Mouse (Mus musculus) cerebellum, adult 2 months (tissue): ENCODE data around the gene Spred3. TPM values are rescaled to one million over a fixed set of nuclear protein-coding genes. Genes with fewer than 3 reads are reported as not detected.
"Not testable (repeated sequence)": the region's sequence is repeated elsewhere in the genome, so short reads cannot be mapped to it uniquely, and the experiment has no call there.

Experiments used
- DNase-seq, 2 experiments: peaks; one replicate each; pipeline ENCODE4 v3.0.0; 2021
- H3K27ac ChIP-seq: fragments of 200-500 bp; 2 replicates; pipeline ENCODE4 v1.5.1; 2012; ENCODE audit warnings: low read length, control low read depth, inconsistent platforms; ENCODE audit not compliant: insufficient read depth
- H3K27me3 ChIP-seq: fragments of 200-500 bp; 2 replicates; pipeline ENCODE4 v1.6.1; 2012; ENCODE audit warnings: inconsistent platforms, mild to moderate bottlenecking, low read length, moderate library complexity; ENCODE audit not compliant: control insufficient read depth, insufficient read depth
- H3K4me1 ChIP-seq: fragments of 200-500 bp; 2 replicates; pipeline ENCODE4 v1.6.1; 2011; ENCODE audit warnings: low read length; ENCODE audit not compliant: control insufficient read depth, insufficient read depth
- H3K4me3 ChIP-seq: fragments of 200-500 bp; replicated peaks from 2 replicates; pipeline ENCODE3; 2011; ENCODE audit warnings: mild to moderate bottlenecking, low read depth, low read length, control low read depth; ENCODE audit not compliant: insufficient read depth
- CTCF ChIP-seq: fragments of 200-500 bp; IDR thresholded peaks from 2 replicates; pipeline ENCODE4 v1.5.1; 2011; ENCODE audit warnings: low read depth, mild to moderate bottlenecking, control low read depth, low read length, moderate library complexity, borderline replicate concordance; ENCODE audit not compliant: insufficient read depth
- POLR2A ChIP-seq: fragments of 200-500 bp; IDR thresholded peaks from 2 replicates; pipeline ENCODE4 v1.6.1; 2011; ENCODE audit warnings: low read length, control low read depth, borderline replicate concordance; ENCODE audit not compliant: insufficient read depth
- WGBS: fragments of 180-500 bp; shearing (Covaris S2); methylation state at CpG from one replicate; pipeline ENCODE4 v1.1.7; 2018; 5-methylcytosine and 5-hydroxymethylcytosine counted together
- polyA plus RNA-seq: library from polyadenylated mRNA; depleted of rRNA; stranded (reverse); fragments of >200 nt; gene quantifications from 2 replicates; pipeline ENCODE4 v1.2.3, GENCODE M21; 2012; rRNA removed

Spred3 gene
- 22.5 and 25.4 TPM in 2 replicates for polyA plus RNA-seq

GRCm38 (mm10) chr7:29170066-29170754 lies at the start of gene Spred3, which contains the start of gene Ggn:
Gene Spred3, minus strand, starts transcription at chr7:29170411.
Gene Ggn, plus strand, starts transcription at chr7:29170210.
- TF ChIP-seq CTCF: no peak
- peak; percentile 62 to 68 for DNase-seq
- Histone ChIP-seq H3K27ac (no peak within 1 kb of the TSS), H3K4me1 (peaks cover 11% of the 10 kb centered on the region; the same call in 1 of the 2 replicates), H3K4me3 (peak within 1 kb of the TSS; percentile 90), H3K27me3 (no peaks in the 10 kb centered on the region)
- WGBS: 2% methylated on average over 30 of the region's 30 CpGs

GRCm38 (mm10) chr7:29214846-29215245 lies 44.6 kb upstream of the Spred3 start:
- H3K4me3 ChIP-seq: no peak overlapping the region
- WGBS: 55% methylated on average over 15 of the region's 15 CpGs
- no peak for TF ChIP-seq CTCF
- no peak for TF ChIP-seq POLR2A
- no peaks in the 10 kb centered on the region for H3K4me1 ChIP-seq
- H3K27me3 ChIP-seq: no peaks in the 10 kb centered on the region
- no peak overlapping the region for H3K27ac ChIP-seq
- no peak for DNase-seq

- no peak for DNase-seq
- H3K27me3 ChIP-seq: no peaks in the 10 kb centered on the region
- H3K27ac ChIP-seq: no peak overlapping the region
- H3K4me1 ChIP-seq: no peaks in the 10 kb centered on the region
- 77% methylated on average over 2 of the region's 2 CpGs for WGBS
- no peak for TF ChIP-seq CTCF
- no peak for TF ChIP-seq POLR2A
- no peak overlapping the region for H3K4me3 ChIP-seq
Observed at GRCm38 (mm10) chr7:29214236-29214635, 44.0 kb upstream of the Spred3 start.

- 3% methylated on average over 20 of the region's 20 CpGs for WGBS
- Histone ChIP-seq H3K27ac (no peak within 1 kb of the TSS), H3K4me1 (no peaks in the 10 kb centered on the region)
Observed at GRCm38 (mm10) chr7:29213675-29214082, 43.5 kb upstream of the Spred3 start, which contains the start of gene Catsperg1. Gene Catsperg1, minus strand, starts transcription at chr7:29214035.

GRCm38 (mm10) chr7:29212775-29213560 lies 42.8 kb upstream of the Spred3 start:
- not testable (repeated sequence) for H3K4me3 ChIP-seq, H3K27ac ChIP-seq, H3K4me1 ChIP-seq, DNase-seq, H3K27me3 ChIP-seq
- WGBS: 27% methylated on average over 40 of the region's 40 CpGs

More at GRCm38 (mm10) chr7:29213675-29214082, 43.5 kb upstream of the Spred3 start, which contains the start of gene Catsperg1:
- DNase-seq: peak; percentile 52 to 57
- TF ChIP-seq POLR2A (no peak), CTCF (no peak)
- Histone ChIP-seq H3K27me3 (no peaks in the 10 kb centered on the region), H3K4me3 (peak within 1 kb of the TSS; percentile 51)

- 31% methylated on average over 26 of the region's 26 CpGs for WGBS
- TF ChIP-seq POLR2A (no peak), CTCF (no peak)
- Histone ChIP-seq H3K27ac (no peak overlapping the region), H3K4me1 (no peaks in the 10 kb centered on the region), H3K4me3 (no peak overlapping the region), H3K27me3 (no peaks in the 10 kb centered on the region)
- no peak for DNase-seq
Observed at GRCm38 (mm10) chr7:29212199-29212765, 42.1 kb upstream of the Spred3 start.

- Histone ChIP-seq H3K27ac (no peak overlapping the region), H3K4me3 (peak overlapping the region; percentile 46), H3K4me1 (no peaks in the 10 kb centered on the region), H3K27me3 (no peaks in the 10 kb centered on the region)
- TF ChIP-seq CTCF (no peak), POLR2A (no peak)
- peak; percentile 41 to 42 for DNase-seq
- WGBS: 5% methylated on average over 34 of the region's 34 CpGs
Observed at GRCm38 (mm10) chr7:29211415-29212198, 41.4 kb upstream of the Spred3 start.

- DNase-seq, H3K27ac ChIP-seq, H3K27me3 ChIP-seq, H3K4me1 ChIP-seq: not testable (repeated sequence)
- 22% methylated on average over 15 of the region's 15 CpGs for WGBS
- peak overlapping the region; percentile 46 for H3K4me3 ChIP-seq
Observed at GRCm38 (mm10) chr7:29211013-29211412, 40.8 kb upstream of the Spred3 start.
